Mouse (Mus musculus): ENCODE data around the gene Gpc6. TPM values are rescaled to one million over a fixed set of nuclear protein-coding genes. Genes with fewer than 3 reads are reported as not detected.

Gene Gpc6
- polyA plus RNA-seq, 1 experiment from 2014 or later = 37.0 TPM

- no peaks in the 10 kb centered on the region for H3K4me1 ChIP-seq
- WGBS = 95% methylated on average over 4 of the region's 4 CpGs
- no peaks in the 10 kb centered on the region for H3K27me3 ChIP-seq
- H3K4me3 ChIP-seq = no peak overlapping the region
- H3K9ac ChIP-seq (replicated peaks) = no peak overlapping the region
- no peaks in the 10 kb centered on the region for H3K36me3 ChIP-seq
- no peak for ATAC-seq (ENCODE audit: low FRiP score, low read depth)
- no peaks in the 10 kb centered on the region for H3K9me3 ChIP-seq
- H3K27ac ChIP-seq (replicated peaks) = no peak overlapping the region
- no peak overlapping the region for H3K4me2 ChIP-seq (replicated peaks)
Measured at GRCm38 (mm10) chr14:117106900-117107299, 181.8 kb downstream of the Gpc6 start.

- Histone ChIP-seq H3K9ac (replicated peaks) (no peak overlapping the region), H3K27me3 (no peaks in the 10 kb centered on the region), H3K36me3 (no peaks in the 10 kb centered on the region), H3K9me3 (no peaks in the 10 kb centered on the region), H3K27ac (replicated peaks) (no peak overlapping the region), H3K4me3 (no peak overlapping the region), H3K4me2 (replicated peaks) (no peak overlapping the region), H3K4me1 (no peaks in the 10 kb centered on the region)
- 92% methylated on average over 3 of the region's 3 CpGs for WGBS
- ATAC-seq (ENCODE audit: low FRiP score, low read depth) = no peak
Measured at GRCm38 (mm10) chr14:117113153-117113552, 188.0 kb downstream of the Gpc6 start.

GRCm38 (mm10) chr14:117122036-117122435 lies 196.9 kb downstream of the Gpc6 start:
- Histone ChIP-seq H3K27ac (replicated peaks) (no peak overlapping the region), H3K36me3 (no peaks in the 10 kb centered on the region), H3K4me1 (no peaks in the 10 kb centered on the region), H3K4me2 (replicated peaks) (no peak overlapping the region), H3K4me3 (no peak overlapping the region), H3K9me3 (no peaks in the 10 kb centered on the region), H3K27me3 (no peaks in the 10 kb centered on the region), H3K9ac (replicated peaks) (no peak overlapping the region)
- 28% methylated on average over 1 of the region's 1 CpGs for WGBS
- no peak for ATAC-seq (ENCODE audit: low FRiP score, low read depth)

- Histone ChIP-seq H3K27ac (replicated peaks) (no peak overlapping the region), H3K27me3 (no peaks in the 10 kb centered on the region), H3K9me3 (no peaks in the 10 kb centered on the region), H3K9ac (replicated peaks) (no peak overlapping the region), H3K4me1 (no peaks in the 10 kb centered on the region), H3K4me3 (no peak overlapping the region), H3K4me2 (replicated peaks) (no peak overlapping the region), H3K36me3 (no peaks in the 10 kb centered on the region)
- 71% methylated on average over 1 of the region's 1 CpGs for WGBS
- no peak for ATAC-seq (ENCODE audit: low FRiP score, low read depth)
Measured at GRCm38 (mm10) chr14:117130334-117130733, 205.2 kb downstream of the Gpc6 start.

- H3K36me3 ChIP-seq = no peaks in the 10 kb centered on the region
- no peak for ATAC-seq (ENCODE audit: low FRiP score, low read depth)
- H3K9ac ChIP-seq (replicated peaks) = no peak overlapping the region
- H3K27ac ChIP-seq (replicated peaks) = no peak overlapping the region
- no peak overlapping the region for H3K4me3 ChIP-seq
- H3K27me3 ChIP-seq = no peaks in the 10 kb centered on the region
- WGBS = 95% methylated on average over 1 of the region's 1 CpGs
- H3K4me1 ChIP-seq = no peaks in the 10 kb centered on the region
- no peak overlapping the region for H3K4me2 ChIP-seq (replicated peaks)
- H3K9me3 ChIP-seq = no peaks in the 10 kb centered on the region
Measured at GRCm38 (mm10) chr14:117131324-117131723, 206.2 kb downstream of the Gpc6 start.

GRCm38 (mm10) chr14:117141077-117141848 lies 216.1 kb downstream of the Gpc6 start:
- Histone ChIP-seq H3K9me3 (no peaks in the 10 kb centered on the region), H3K4me1 (peaks cover 8% of the 10 kb centered on the region; the same call in 1 of the 2 replicates), H3K27ac (replicated peaks) (0 out of 2 replicates have a peak overlapping the region, but pooled peaks have one; percentile 0), H3K9ac (replicated peaks) (no peak overlapping the region), H3K4me2 (replicated peaks) (no peak overlapping the region), H3K27me3 (no peaks in the 10 kb centered on the region), H3K36me3 (no peaks in the 10 kb centered on the region), H3K4me3 (no peak overlapping the region)
- ATAC-seq (ENCODE audit: low FRiP score, low read depth) = peak; percentile 56; the same call in 1 of the 2 replicates
- 73% methylated on average over 6 of the region's 6 CpGs for WGBS

- Histone ChIP-seq H3K4me1 (0 out of 2 replicates have a peak, but pooled peaks cover under 1% of the 10 kb centered on the region), H3K27me3 (no peaks in the 10 kb centered on the region), H3K9ac (replicated peaks) (no peak overlapping the region), H3K4me2 (replicated peaks) (no peak overlapping the region), H3K9me3 (no peaks in the 10 kb centered on the region), H3K27ac (replicated peaks) (no peak overlapping the region), H3K4me3 (no peak overlapping the region), H3K36me3 (no peaks in the 10 kb centered on the region)
- no peak for ATAC-seq (ENCODE audit: low FRiP score, low read depth)
- 86% methylated on average over 4 of the region's 4 CpGs for WGBS
Measured at GRCm38 (mm10) chr14:117146089-117146488, 221.0 kb downstream of the Gpc6 start.

GRCm38 (mm10) chr14:117146665-117147064 lies 221.6 kb downstream of the Gpc6 start:
- no peaks in the 10 kb centered on the region for H3K9me3 ChIP-seq
- no peak for ATAC-seq (ENCODE audit: low FRiP score, low read depth)
- H3K27ac ChIP-seq (replicated peaks) = no peak overlapping the region
- H3K9ac ChIP-seq (replicated peaks) = no peak overlapping the region
- H3K4me1 ChIP-seq = no peaks in the 10 kb centered on the region
- no peaks in the 10 kb centered on the region for H3K36me3 ChIP-seq
- no peak overlapping the region for H3K4me2 ChIP-seq (replicated peaks)
- WGBS = 75% methylated on average over 4 of the region's 4 CpGs
- no peak overlapping the region for H3K4me3 ChIP-seq
- H3K27me3 ChIP-seq = no peaks in the 10 kb centered on the region

GRCm38 (mm10) chr14:117151621-117152020 lies 226.5 kb downstream of the Gpc6 start:
- Histone ChIP-seq H3K27me3 (no peaks in the 10 kb centered on the region), H3K9me3 (no peaks in the 10 kb centered on the region), H3K27ac (replicated peaks) (no peak overlapping the region), H3K9ac (replicated peaks) (no peak overlapping the region), H3K4me3 (no peak overlapping the region), H3K4me2 (replicated peaks) (no peak overlapping the region), H3K4me1 (no peaks in the 10 kb centered on the region), H3K36me3 (no peaks in the 10 kb centered on the region)
- ATAC-seq (ENCODE audit: low FRiP score, low read depth) = no peak
- WGBS = 91% methylated on average over 7 of the region's 7 CpGs

- no peaks in the 10 kb centered on the region for H3K9me3 ChIP-seq
- H3K36me3 ChIP-seq = no peaks in the 10 kb centered on the region
- no peak for ATAC-seq (ENCODE audit: low FRiP score, low read depth)
- no peak overlapping the region for H3K27ac ChIP-seq (replicated peaks)
- no peaks in the 10 kb centered on the region for H3K27me3 ChIP-seq
- H3K9ac ChIP-seq (replicated peaks) = no peak overlapping the region
- peaks cover 5% of the 10 kb centered on the region for H3K4me1 ChIP-seq
- H3K4me3 ChIP-seq = no peak overlapping the region
- no peak overlapping the region for H3K4me2 ChIP-seq (replicated peaks)
- WGBS = 91% methylated on average over 14 of the region's 14 CpGs
Measured at GRCm38 (mm10) chr14:117155884-117156465, 230.9 kb downstream of the Gpc6 start.

GRCm38 (mm10) chr14:117157426-117157825 lies 232.3 kb downstream of the Gpc6 start:
- WGBS = 92% methylated on average over 3 of the region's 3 CpGs
- no peak for ATAC-seq (ENCODE audit: low FRiP score, low read depth)
- no peaks in the 10 kb centered on the region for H3K9me3 ChIP-seq

GRCm38 (mm10) chr14:117166350-117166749 lies 241.2 kb downstream of the Gpc6 start:
- Histone ChIP-seq H3K27me3 (no peaks in the 10 kb centered on the region), H3K36me3 (no peaks in the 10 kb centered on the region), H3K27ac (replicated peaks) (no peak overlapping the region), H3K4me2 (replicated peaks) (no peak overlapping the region), H3K9me3 (no peaks in the 10 kb centered on the region), H3K4me1 (no peaks in the 10 kb centered on the region), H3K9ac (replicated peaks) (no peak overlapping the region), H3K4me3 (no peak overlapping the region)
- ATAC-seq (ENCODE audit: low FRiP score, low read depth) = no peak
- WGBS = 94% methylated on average over 5 of the region's 5 CpGs

More at GRCm38 (mm10) chr14:117157426-117157825, 232.3 kb downstream of the Gpc6 start:
- Histone ChIP-seq H3K27me3 (no peaks in the 10 kb centered on the region), H3K4me1 (peaks cover 7% of the 10 kb centered on the region), H3K27ac (replicated peaks) (no peak overlapping the region), H3K4me3 (no peak overlapping the region), H3K4me2 (replicated peaks) (no peak overlapping the region), H3K9ac (replicated peaks) (no peak overlapping the region), H3K36me3 (no peaks in the 10 kb centered on the region)
